Mouse (Mus musculus) gastrocnemius, postnatal 4 days (tissue): ENCODE measurements at regions not wholly inside any gene's neighbourhood (a gene's known extent, or its start where the extent isn't known, plus 50 kb on each side); places are given as distances from the start of the nearest gene placed in this dataset.
"Not testable (repeated sequence)": the region's sequence is repeated elsewhere in the genome, so short reads cannot be mapped to it uniquely, and the experiment has no call there.

Experiments used
- DNase-seq, 2 experiments: peaks; one replicate each; pipeline ENCODE4 v3.0.0; 2021 to 2022; ENCODE audit warnings: low spot score in 2 of 2, mixed read lengths in 2 of 2

DNA sequence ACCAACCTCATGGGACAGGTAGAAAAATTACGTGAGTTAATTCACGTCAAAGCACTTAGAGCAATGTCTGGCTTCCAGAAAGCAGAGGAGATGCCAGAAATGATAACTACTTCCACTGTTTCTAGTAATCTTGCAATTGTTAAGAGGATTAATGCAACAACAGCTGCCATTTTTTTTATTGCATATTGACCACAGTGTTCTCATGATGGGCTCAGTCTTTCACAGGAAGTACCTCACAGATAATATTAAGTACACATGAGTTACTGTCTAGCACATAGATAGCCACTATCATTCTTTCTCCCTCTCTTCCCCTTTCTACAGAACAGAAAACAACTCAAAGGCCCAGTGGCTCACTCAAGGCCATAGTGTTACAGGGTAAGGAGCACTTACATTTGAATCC, 104.8 kb upstream of the Abca1 start:
- no peak for DNase-seq

DNA sequence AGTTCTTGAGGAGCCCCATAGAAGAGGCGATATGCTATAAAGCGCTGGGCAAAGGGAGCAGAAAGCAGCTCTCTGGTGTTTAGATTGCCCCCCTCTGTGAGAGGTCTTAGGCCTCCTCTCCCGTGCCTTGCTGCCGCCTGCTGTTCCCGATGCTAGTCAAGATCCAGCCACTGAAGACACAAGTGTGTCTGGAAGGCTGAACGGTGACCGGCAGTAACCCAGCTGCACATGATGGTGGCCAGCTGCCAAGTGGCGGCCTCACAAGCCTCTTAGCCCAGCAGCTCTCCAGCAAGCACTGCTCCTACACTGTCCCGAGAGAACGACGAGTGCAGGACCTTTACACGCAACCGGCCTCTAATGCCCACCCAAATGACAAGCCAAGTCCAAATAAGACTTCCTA, 104.1 kb upstream of the Abca1 start:
- DNase-seq: peak; percentile 75 to 89

DNA sequence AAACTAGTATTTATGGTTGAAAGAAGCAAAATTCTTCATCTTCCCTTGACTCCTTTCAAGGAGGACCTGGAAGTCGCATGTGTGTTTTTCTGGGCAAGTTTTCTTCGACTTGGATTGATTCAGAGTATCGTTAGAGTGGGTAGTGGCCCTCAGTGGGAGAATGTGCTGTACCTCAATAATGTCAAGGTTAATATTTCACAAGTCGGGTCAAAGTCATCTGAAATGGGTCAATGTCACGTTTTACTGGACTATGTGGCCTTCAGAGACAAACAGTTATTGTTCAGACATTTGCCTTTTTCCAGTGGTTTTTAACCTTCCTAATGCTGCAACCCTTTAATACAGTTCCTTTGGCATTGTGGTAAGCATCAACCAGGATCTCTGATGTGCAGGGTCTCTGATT, 102.8 kb upstream of the Abca1 start:
- no peak for DNase-seq

DNA sequence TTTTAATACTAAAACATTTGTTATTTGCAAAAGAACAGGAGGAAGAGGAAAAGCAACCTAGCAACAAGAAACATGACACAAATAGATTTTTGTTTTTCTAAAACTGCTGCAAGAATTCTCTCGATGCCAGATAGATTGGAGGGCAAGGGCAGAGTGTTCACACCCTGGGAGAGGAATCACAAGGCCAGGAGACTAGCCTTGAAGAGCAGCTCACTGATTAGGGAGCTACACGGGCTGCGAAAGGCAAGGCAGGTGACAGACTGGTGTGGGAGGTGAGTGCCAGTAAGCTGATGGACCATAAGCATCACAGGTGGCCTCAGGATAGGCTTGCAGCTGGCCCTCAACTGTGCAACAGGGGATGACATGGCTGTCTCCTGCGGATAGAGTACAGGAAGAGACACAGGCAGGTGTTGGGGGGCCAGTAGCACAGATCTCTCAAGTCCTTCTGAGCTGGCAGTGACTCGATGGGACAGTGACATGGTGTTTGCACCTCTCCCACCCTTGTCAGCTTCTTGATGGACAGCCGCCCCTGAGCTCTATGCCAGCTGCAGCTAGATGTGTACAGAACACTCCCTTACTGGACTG, 102.0 kb upstream of the Abca1 start:
- no peak for DNase-seq

DNA sequence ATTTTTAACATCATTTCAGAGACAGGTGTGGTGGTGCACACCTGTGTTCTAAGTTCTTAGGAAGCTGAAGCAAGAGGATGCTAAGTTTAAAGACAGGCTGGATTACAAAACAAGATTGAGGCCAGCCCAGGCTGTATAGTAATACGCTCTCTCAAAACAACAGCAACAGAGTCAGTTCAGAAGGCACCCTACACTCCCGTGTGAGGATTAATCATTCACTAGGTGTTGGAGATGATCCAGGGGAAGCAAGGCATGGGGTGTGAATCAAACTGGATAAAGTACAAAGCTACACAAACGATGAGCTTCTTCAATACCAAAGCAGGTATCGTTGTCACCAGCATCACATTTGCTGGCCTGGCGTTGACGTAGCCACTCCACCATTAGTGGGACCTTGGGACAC, 99.3 kb upstream of the Abca1 start:
- no peak for DNase-seq

DNA sequence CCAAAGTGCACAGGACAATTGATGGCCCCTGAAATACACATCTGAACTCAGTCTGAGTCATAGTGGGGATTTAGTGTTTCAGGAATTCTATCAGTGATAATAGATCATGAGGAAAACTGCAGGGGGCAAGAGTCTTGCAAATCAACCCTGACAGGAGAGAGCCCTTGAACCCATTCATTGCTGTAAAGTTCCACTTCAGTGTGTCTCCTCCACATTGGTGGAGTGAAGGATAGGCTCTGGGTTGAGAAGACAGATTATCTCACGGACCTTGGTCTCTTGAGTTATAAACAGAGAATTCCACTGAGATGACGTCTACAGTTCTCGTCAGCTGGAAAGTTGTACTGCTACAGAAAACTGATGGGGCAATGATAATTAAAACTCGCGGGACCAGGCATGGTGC, 97.3 kb upstream of the Abca1 start:
- no peak for DNase-seq

DNA sequence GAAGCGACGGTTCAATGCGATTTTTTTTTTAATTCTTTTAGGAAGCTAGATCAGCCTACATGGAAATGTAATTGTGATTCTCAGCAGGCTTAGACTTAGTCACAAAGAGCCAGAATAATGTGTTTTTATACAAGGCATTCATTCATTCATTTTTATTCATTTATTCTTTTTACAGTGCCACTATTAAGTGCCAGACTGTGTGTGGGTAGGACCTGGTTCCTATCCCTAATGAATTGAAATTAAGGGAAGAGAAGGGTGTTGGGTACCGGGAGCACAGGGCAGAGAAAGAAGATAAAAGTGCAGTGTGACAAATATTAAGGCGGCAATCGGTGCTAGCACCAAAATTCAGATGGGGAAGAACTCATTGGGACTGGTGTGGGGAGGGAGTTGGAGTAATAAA, 94.8 kb upstream of the Abca1 start:
- DNase-seq: no peak

DNA sequence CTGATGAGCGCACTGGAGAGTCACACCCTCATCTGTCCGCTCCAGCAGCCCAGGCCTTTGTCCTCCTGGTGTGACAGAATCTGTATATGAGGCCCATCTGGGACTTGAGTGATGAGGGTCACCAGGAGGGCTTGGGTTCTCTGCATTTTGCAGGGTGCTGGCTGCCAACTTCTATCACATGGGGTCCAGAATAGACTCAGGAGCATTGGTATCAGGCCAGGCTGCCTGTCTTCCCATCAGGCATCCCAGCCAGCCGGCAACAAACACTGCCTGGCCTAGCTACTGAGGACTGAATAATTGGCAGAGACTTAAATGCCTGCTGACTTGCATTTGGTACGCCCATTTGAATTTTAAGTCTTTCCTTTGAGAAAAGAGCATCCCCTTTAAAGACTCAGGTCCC, 94.0 kb upstream of the Abca1 start:
- DNase-seq: no peak

DNA sequence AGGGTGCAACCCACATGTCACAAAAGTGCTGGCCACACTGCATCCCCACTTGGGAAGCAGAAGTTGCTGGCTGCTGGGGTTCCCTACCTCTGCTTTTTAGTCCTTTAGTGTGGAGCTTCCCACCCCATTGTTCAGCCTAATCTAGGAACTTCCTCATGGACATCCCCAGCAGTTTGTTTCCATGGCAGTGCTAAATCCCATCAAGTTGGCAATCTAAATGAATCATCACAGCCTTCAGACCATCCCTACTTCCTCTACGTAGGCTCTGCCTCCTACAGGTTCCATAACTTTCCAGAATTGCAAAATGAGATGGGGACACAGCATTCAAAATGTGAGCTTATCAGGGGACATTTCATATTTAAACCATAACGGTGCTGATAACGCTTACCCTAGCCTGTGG, 90.6 kb upstream of the Abca1 start:
- DNase-seq: no peak

DNA sequence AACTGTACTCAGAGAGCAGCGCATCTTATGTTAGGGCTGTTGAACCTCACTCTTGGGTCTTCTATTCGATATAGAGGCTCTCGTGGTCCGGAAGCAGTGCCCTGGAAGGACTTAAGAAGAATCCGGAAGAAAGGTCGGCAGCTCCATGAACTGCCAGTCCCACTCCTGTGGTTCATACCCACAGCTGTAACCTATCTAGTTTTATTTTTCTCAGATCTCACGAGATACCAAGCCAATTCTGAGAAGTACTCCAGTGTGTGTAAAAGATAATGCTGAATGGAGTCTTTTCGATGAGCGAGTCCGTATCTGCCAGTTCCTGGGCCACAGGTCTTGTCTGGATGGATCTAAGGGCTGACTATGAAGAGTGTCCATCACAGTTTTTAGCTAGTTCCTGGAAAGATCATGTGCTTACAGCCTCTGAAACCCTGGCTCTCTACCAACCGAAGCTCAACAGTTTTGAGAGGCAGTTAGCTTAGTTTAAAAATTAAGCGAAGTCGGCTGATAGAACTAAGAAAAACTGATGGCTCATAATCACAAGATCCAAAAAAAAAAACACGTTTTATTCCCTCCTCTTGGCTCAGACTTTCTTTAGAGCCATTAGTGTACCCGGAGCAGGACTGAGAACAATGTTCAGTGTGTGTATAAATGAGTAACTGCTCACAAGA, 86.5 kb upstream of the Abca1 start:
- DNase-seq: no peak

DNA sequence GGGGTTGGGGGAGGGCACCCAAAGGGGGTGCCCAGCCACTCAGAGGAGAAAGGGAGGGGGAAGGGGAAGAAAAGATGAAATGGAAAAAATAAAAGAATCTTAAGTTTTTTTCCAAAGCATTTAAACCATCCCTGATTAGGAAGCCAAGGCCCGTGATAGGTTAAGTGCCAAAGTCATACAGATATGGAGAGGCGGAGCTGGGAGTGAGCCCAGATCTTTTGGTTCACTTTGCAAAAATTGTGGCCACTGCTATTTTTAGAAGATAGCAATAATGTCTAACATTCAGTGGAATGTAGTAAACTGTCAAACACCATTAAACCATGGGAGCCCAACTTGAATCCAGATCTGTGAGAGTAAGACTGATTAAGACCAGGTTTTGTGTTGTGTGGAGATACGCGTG, 85.9 kb upstream of the Abca1 start:
- DNase-seq: no peak

DNA sequence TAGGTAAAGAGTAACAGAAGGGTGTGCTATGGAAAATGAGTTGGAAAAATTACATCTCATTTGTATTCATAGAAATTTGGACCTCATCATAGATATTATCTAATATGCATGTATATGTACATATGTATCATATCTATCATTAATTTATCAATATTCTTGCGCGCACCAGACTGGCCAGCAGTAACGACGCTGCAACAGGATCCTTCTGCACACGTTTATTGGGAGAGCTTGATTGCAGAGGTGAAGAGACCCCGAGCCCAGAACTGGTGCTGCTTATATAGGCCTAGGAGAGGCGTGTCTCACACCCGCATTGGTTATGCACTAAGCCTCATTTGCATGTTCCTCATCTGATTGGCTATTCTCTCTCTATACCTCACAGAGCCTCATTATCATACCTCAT, 83.8 kb upstream of the Abca1 start:
- DNase-seq: not testable (repeated sequence)

DNA sequence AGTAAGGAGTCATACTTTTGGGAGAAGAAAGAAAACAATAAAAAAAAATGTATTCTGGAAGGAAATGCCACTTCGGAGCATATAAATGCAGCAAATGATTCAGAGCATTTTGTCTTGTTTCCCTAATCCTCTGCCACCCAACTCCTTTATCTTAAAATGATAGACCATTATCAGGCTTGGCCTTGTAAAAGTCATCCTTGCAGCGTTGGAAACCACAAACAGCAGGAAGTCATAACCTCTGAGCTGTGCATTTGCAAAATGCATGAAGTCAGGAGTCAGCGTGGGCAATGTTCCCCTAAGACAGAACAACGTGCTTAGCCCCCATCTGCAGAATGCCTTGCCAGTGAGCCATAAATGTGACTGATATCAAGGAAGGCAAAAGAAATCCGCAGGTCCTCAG, 80.2 kb upstream of the Abca1 start:
- DNase-seq: no peak

DNA sequence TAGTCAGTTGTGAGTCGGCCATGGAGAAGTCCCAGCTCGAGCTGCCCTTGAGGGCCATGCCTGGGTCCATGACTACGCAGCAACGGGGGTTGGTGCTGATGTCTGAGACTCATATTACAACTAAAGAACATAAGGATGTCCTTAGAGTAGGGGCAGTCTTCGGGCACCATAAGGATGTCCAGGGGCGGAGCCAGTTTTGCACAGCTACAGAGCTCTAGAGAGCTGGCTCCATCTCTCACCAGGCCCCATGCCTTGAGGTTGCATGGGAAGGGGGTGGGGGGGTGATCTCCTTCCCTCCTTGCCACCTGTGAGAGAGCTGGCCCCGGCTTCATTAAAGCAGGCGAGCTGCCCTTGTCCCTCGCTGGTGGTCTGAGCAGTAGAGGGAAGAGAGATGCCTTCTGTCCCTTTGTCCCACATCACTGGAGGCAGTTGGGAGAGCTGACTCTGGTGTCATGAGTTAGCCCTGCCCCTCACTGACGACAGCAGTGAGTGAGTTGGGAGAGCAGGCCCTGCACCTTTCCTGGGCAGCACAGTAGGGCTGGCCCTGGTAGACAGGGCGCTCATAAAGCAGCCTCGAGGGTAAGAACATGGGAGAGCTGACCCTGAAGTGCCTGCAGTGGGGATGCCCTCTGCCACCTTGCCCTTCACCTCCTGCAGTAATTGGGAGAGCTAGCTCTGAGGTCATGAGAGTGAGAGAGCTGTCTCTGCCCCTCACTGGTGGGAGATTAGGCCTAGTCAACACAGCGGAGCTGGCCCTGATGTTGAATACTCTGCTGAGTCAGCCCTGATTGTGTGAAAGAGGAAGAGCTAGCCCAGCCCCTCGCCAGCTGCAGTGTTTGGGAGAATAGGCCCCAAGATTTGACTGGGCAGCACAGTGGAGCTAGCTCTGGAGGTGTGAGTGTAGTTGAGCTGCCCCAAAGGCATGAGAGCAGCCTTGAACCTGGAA, 78.9 kb upstream of the Abca1 start:
- no peak for DNase-seq

DNA sequence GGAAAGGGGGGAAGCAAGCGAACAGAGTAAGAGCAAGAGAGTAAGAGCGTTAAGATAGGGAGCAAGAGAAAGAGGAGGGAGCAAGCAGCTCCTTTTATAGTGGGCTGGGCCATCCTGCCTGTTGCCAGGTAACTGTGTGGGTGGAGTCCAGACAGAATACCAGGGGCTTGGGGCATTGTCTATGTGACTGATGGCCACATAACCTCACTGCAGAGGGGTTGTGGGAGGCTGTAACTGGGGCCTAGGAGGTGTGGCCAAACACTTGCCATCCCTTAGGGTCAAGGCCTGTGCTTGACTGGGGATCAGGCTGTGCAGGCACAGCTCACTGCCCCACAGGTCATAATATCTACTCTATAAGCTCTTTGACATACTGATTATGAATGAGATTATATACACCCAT, 76.2 kb upstream of the Abca1 start:
- DNase-seq: no peak

DNA sequence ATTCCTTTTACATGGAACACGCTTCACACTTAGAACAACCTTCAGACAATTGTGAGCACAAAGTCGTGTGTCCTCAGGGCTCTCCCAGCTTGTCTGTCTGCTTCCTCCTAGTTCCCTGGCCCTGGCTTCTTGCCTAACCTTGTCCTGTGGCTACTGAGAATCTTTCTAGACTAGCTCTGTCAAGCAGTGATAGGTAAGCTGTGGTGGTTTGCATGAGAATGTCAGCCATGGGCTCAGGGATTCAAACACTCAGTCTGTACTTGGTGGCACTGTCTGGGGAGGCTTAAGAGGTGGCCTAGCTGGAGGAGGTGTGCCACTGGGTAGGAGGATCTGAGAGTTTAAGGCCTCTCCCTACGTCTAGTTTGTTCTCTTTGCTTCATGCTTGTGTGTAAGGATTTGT, 72.7 kb upstream of the Abca1 start:
- DNase-seq: no peak

DNA sequence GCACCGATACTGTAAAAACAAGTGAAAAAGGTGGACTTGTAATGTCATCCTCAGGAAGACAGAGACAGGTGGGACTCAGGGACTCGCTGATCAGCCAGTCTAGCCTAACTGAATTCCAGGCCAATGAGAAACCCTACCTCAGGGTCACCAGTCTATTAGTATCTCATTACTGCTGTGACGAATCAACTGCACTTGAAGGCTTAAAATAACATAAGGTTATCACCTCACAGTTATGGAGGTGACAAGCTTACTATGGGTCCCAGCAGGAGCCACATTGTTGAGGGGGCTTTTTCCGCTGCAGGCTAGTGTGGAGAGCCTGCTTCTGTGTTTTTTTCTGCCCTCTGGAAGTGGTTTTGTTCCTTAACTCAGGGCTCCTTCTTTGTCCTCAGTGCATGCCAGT, 72.2 kb upstream of the Abca1 start:
- DNase-seq: no peak

DNA sequence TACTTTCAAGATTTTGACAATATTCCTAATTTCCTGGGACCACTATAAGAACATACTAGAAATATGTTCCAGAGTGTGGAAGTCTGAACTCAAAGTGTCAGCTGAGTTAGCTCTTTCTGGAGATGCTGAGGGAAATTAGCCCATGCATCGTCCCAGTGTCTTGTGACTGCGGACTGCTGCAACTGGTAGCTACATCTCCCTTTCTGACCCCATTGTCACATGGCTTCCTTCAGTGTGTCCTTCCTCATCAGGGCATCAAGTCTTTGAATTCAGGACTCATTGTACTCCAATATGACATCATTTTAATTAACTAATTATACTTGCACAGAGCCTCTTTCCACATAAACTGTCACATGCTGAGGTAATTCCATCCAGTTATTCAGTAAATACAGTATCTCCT, 71.4 kb upstream of the Abca1 start:
- no peak for DNase-seq

DNA sequence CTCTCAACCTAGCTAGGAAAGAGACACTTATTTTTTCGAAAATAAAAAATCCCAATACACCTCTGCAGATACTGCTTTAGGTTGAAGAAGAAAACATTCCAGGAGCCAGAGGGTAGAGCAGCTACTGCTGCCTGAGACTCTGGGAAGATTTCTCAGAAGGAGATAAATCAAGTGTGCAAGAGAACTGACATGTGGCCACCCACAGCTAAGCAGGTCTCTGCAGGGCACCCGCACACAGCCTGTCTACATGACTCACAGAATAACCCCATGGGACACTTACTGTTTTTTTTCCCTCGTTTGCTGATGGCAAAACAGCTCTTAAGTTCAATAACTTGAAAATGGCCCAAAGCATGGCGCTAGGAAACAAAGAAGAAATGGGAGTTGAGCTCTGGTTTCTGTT, 68.7 kb upstream of the Abca1 start:
- no peak for DNase-seq

DNA sequence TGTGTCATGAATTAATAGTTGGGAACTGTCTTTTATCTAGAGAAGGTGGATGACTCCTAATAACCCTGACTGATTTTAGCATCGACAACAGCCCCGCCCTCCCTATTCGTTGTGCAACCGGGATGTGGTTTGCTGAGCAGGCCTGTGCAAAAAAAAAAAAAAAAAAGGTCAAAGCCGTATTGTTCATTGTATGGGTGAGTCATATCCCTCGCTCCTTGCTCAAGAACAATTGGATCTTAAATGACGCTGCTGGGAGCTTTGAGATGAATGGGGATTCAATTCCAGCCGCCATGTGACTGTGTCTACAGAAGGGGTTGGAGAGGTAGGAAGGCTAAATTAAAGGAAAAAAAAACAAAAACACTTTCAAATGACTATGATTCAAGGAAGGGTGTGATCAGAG, 68.1 kb upstream of the Abca1 start:
- no peak for DNase-seq

DNA sequence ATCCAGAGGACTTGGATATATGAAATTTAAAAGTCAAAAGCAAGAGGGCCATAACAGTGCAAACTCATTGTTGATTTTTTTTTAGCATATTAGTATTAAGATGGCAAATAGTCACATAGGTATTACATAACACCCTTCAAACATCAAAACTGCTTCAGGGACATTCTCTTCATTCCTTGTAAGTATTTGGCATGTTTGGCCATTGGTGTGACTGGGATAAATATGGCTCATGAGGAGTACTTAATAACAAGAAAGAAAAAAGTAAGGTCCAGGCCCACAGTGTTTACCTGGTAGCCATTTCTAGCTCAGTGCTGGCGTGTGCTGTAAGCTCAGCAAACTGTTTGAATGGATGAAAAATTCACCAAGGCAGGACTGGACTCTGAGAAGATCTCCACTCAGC, 67.4 kb upstream of the Abca1 start:
- no peak for DNase-seq

DNA sequence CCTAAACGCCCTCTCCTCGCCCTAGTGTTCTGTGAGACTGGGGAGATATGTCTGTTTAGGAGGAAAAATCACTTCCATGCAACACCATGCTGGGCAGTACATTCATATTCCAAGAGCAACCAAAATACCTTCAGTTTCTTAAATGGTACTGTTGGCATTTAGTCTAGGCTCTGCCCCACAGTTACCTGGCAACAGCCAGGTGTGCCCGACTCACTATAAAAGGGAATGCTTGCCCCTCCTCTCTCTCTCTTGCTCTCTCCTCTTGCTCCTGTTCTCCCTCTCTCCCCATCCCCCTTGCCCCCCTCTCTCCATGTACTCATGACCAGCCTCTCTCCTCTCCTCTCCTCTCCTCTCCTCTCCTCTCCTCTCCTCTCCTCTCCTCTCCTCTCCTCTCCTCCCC, 66.7 kb upstream of the Abca1 start:
- no peak for DNase-seq

DNA sequence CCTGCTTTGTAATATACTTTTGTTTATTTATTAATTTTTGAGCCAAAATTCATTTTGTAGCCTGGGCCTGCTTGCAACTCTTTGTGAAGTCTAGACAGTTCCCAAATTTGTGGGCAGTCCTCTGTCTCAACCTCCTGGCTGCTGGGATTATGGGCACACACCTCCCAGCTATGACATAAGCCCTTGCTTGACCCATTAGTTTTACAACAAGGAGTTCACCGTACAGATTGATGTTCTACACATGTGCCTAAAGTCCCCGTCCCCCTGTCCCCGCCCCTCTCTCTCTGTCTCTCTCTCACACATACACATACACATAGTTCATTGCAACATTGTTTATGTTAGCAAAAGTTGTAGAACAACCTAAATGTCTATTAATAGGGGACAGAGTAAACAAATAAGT, 63.7 kb upstream of the Abca1 start:
- no peak for DNase-seq
